Mouse (Mus musculus) cerebellum, adult 2 months (tissue): ENCODE data around the gene Rft1. TPM values are rescaled to one million over a fixed set of nuclear protein-coding genes. Genes with fewer than 3 reads are reported as not detected.
"Not testable (repeated sequence)": the region's sequence is repeated elsewhere in the genome, so short reads cannot be mapped to it uniquely, and the experiment has no call there.

Source experiments
- DNase-seq, 2 experiments: peaks; one replicate each; pipeline ENCODE4 v3.0.0; 2021
- H3K27ac ChIP-seq: fragments of 200-500 bp; 2 replicates; pipeline ENCODE4 v1.5.1; 2012; ENCODE audit warnings: low read length, control low read depth, inconsistent platforms; ENCODE audit not compliant: insufficient read depth
- H3K27me3 ChIP-seq: fragments of 200-500 bp; 2 replicates; pipeline ENCODE4 v1.6.1; 2012; ENCODE audit warnings: inconsistent platforms, mild to moderate bottlenecking, low read length, moderate library complexity; ENCODE audit not compliant: control insufficient read depth, insufficient read depth
- H3K4me1 ChIP-seq: fragments of 200-500 bp; 2 replicates; pipeline ENCODE4 v1.6.1; 2011; ENCODE audit warnings: low read length; ENCODE audit not compliant: control insufficient read depth, insufficient read depth
- H3K4me3 ChIP-seq: fragments of 200-500 bp; replicated peaks from 2 replicates; pipeline ENCODE3; 2011; ENCODE audit warnings: mild to moderate bottlenecking, low read depth, low read length, control low read depth; ENCODE audit not compliant: insufficient read depth
- CTCF ChIP-seq: fragments of 200-500 bp; IDR thresholded peaks from 2 replicates; pipeline ENCODE4 v1.5.1; 2011; ENCODE audit warnings: low read depth, mild to moderate bottlenecking, control low read depth, low read length, moderate library complexity, borderline replicate concordance; ENCODE audit not compliant: insufficient read depth
- POLR2A ChIP-seq: fragments of 200-500 bp; IDR thresholded peaks from 2 replicates; pipeline ENCODE4 v1.6.1; 2011; ENCODE audit warnings: low read length, control low read depth, borderline replicate concordance; ENCODE audit not compliant: insufficient read depth
- WGBS: fragments of 180-500 bp; shearing (Covaris S2); methylation state at CpG from one replicate; pipeline ENCODE4 v1.1.7; 2018; 5-methylcytosine and 5-hydroxymethylcytosine counted together
- polyA plus RNA-seq: library from polyadenylated mRNA; depleted of rRNA; stranded (reverse); fragments of >200 nt; gene quantifications from 2 replicates; pipeline ENCODE4 v1.2.3, GENCODE M21; 2012

Rft1 gene
- polyA plus RNA-seq, 1 experiment, result 12.4 TPM

DNA sequence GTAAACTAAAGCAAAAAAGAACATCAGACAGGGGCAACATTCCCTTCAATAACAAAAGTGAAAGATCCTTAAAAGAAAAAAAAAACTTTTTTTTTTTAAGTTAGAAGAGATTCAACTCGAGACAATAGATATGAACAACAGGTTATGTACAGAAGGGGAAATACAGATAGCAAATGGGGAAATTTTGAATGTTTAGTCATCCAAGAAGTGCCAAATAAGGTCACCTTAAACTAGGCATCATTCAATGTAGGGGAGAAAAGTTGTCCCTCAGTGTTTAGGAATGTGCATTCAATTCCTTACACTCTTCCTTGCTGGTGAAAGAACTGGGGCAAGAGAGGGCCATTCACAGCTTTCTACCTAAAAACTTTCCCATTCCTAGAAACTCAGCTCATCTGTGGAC is 59.6 kb downstream of the Rft1 start:
- Histone ChIP-seq H3K4me3 (no peak overlapping the region), H3K4me1 (no peaks in the 10 kb centered on the region; the same call in 1 of the 2 replicates), H3K27ac (no peak overlapping the region), H3K27me3 (no peaks in the 10 kb centered on the region)
- WGBS, result 85% methylated on average over 1 of the region's 1 CpGs
- no peak for TF ChIP-seq CTCF
- TF ChIP-seq POLR2A, result no peak
- no peak for DNase-seq

DNA sequence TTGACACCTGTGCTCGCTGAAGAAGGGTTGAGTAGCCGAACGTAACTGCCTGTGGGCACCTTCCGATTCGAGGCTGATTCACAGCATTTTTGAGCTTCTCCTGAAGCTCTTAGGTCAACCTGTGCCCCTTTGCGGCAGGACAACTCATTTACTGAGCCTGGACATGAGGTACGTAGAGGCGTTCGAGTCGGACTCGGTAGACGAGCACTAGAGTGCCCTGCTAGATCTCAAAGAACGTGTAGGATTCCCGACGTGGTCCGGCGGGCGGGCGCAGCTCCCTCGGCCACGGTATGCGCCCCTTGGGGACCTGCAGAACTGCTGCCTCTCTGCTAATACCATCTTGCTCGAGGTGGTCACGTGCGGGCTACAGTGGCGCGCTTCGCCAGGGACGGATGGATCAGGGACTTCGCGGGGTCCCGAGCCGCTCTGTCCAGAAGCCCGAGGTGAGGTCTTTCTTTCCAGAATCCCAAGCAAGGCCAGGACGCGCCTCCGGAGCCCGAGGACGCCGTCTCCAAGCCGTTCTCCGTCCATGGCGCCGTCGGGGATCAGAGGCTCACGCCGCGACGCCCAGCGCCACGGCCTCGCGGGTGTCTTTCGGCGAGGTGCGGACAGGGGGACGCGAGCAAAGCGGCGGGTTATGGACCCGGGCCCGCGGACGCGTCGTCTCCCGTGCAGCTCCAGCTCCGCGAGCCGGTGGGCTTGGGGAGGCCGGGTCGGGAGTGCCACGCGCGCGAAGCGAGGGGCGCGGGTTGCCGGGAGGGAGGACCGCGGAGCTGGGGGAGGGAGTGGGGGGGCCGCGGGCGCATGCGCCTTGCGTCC is 60.8 kb downstream of the Rft1 start, which contains the start of gene Sfmbt1:
Gene Sfmbt1 (plus strand): TSS at position 51 of the 819 bp plus-strand sequence.
- WGBS, result 3% methylated on average over 87 of the region's 87 CpGs
- TF ChIP-seq POLR2A (no peak), CTCF (no peak)
- no peak for DNase-seq
- Histone ChIP-seq H3K27me3 (no peaks in the 10 kb centered on the region), H3K4me1 (no peaks in the 10 kb centered on the region; the same call in 1 of the 2 replicates), H3K4me3 (peak within 1 kb of the TSS; percentile 65), H3K27ac (peak within 1 kb of the TSS; percentile 78)

DNA sequence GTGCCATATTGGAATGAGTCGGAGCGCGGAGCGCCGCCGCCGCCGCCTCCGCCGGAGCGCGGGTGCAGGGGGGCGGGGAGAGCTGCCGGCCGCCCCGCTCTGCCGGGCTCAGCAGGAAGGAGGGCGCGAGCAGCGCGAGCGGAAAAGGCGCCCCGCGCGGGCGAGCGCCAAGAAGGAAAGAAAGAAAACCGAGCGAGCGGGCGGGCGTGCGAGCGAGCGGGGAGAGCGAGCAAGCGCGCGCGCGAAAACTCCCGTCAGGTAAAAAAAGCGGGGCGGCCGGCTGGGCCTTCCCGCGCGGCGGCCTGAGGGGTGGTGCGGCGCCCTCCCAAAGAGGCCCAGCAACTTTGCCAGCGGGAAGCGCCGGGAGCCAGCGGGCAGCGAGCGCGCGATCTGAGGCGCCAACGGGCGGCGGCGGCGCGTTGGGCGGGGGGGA is 61.5 kb downstream of the Rft1 start:
- peak; percentile 85 to 86 for DNase-seq
- H3K4me3 ChIP-seq, result peak overlapping the region; percentile 65
- 2% methylated on average over 62 of the region's 68 CpGs for WGBS

DNA sequence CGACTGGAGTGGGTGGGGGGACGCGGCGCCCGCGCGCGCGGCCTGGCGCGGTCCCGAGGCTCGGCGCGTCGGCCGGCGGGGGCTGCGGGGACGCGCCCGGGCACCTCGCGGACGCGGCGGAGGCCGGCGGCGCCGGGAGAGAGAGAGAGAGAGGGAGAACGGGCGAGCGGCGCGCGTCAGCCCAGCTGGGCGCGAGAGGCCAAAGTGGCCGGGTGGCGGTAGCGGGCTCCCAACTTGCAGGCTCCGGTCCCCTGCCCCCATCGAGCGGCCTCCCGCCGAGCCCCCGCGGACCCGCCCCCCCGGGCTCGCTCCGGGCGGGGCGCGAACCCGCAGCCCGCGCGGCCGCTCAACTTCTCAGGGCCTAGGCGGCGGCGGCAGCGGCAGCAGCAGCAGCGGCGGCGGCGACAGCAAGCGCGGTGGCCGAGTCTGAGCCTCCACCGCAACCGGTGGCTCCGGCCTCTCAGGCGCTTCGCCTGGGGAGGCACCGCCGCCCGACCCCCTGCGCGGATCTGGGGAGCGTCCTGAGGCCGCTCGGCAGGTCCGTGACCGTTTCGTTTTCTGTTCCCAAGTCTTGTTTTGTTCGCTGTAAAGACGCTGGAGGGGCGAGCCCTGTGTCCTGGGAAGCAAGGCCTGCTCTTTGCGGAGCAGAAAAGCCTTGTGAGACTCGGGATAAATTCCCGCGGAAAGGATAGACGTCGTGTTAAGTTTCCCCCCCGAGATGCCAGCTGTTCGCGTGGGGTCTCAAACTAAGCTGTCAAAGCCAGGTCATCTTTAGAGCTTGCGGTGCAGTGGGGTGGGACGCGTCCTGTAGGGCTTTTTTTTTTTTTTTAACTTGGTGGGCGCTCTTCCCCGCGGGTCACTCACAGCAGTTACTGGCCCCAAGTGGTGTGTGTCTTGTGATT is 62.1 kb downstream of the Rft1 start:
- TF ChIP-seq CTCF, result no peak
- 0 out of 2 replicates have a peak, but pooled peaks have one; percentile 6 for TF ChIP-seq POLR2A
- H3K27ac ChIP-seq, result peak overlapping the region; percentile 56; the same call in 1 of the 2 replicates
- WGBS, result under 1% methylated on average over 79 of the region's 106 CpGs

More for the DNA sequence above, 61.5 kb downstream of the Rft1 start:
- Histone ChIP-seq H3K27ac (peak overlapping the region; percentile 78), H3K27me3 (no peaks in the 10 kb centered on the region), H3K4me1 (no peaks in the 10 kb centered on the region; the same call in 1 of the 2 replicates)
- TF ChIP-seq POLR2A (0 out of 2 replicates have a peak, but pooled peaks have one; percentile 34), CTCF (no peak)

DNA sequence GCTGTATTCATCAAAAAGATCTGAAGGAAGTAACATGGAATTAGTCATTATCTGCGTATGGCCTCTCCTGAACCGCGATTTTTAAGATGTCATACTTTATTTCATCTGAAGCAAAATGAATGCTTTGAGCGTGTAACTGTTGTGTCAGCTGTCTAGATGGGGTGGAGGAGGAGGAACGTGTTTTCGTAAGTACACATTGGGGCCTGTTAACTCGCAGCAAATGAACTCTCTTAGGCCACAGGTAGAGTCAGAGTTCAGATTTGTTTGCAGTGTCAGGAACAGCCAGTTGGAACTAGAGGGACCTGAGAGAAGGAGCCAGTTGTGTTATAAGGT is 62.8 kb downstream of the Rft1 start:
- no peak for TF ChIP-seq CTCF
- no peak for TF ChIP-seq POLR2A
- Histone ChIP-seq H3K4me1 (no peaks in the 10 kb centered on the region; the same call in 1 of the 2 replicates), H3K27ac (no peak overlapping the region), H3K4me3 (peak overlapping the region; percentile 65), H3K27me3 (no peaks in the 10 kb centered on the region)
- 4% methylated on average over 7 of the region's 7 CpGs for WGBS
- no peak for DNase-seq

More for the DNA sequence above, 62.1 kb downstream of the Rft1 start:
- no peaks in the 10 kb centered on the region for H3K27me3 ChIP-seq
- peak; percentile 70 to 82 for DNase-seq
- no peaks in the 10 kb centered on the region; the same call in 1 of the 2 replicates for H3K4me1 ChIP-seq
- H3K4me3 ChIP-seq, result peak overlapping the region; percentile 65

DNA sequence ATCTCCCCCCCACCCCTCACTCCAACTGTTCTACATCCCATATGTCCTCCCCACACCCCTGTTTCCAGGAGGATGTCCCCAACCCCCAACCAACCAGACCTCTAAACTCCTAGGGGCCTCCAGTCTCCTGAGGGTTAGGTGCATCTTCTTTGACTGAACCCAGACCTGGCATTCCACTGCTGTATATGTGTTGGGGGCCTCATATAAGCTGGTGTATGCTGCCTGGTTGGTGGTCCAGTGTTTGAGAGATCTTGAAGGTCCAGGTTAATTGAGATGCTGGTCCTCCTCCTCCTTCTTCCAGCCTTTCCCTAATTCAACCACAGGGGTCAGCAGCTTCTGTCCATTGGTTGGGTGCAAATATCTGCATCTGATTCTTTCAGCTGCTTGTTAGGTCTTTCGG is 64.5 kb downstream of the Rft1 start:
- WGBS, result 94% methylated on average over 1 of the region's 1 CpGs
- not testable (repeated sequence) for DNase-seq, H3K27me3 ChIP-seq, H3K4me1 ChIP-seq, H3K27ac ChIP-seq, H3K4me3 ChIP-seq

DNA sequence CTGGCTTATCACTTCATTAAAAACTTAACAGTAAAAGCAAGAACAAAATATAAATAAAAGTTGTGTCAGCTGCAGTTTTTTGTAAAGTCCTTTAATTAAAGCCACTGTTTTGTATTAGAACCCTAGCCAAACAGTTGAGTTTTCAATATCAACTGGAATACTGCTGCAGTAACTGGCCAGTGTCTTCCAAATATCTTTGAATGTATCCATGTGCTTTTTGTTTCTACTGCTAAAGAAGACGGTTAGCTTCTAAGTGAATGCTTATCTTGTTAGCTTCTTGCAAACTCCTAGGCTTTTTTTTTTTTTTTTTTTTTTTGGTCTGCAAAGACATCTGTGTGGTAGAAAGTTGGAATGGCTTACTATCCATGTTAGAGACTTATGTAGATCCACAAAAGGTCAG is 65.4 kb downstream of the Rft1 start:
- 73% methylated on average over 1 of the region's 1 CpGs for WGBS

More for the DNA sequence above, 65.4 kb downstream of the Rft1 start:
- Histone ChIP-seq H3K27me3 (no peaks in the 10 kb centered on the region), H3K27ac (no peak overlapping the region), H3K4me1 (no peaks in the 10 kb centered on the region; the same call in 1 of the 2 replicates), H3K4me3 (no peak overlapping the region)
- DNase-seq, result no peak
- TF ChIP-seq POLR2A (no peak), CTCF (no peak)
